Mouse (Mus musculus) lung, postnatal 0 days (tissue): ENCODE data around the gene Ctsh.
"Not testable (repeated sequence)": the region's sequence is repeated elsewhere in the genome, so short reads cannot be mapped to it uniquely, and the experiment has no call there.

Experiments used
- CTCF ChIP-seq: IDR thresholded peaks from 2 replicates; pipeline ENCODE4 v1.5.1; 2016; ENCODE audit warnings: antibody characterized with exemption, mild to moderate bottlenecking
- EP300 ChIP-seq: IDR thresholded peaks from 2 replicates; pipeline ENCODE4 v1.6.1; 2016; ENCODE audit warnings: antibody characterized with exemption, mild to moderate bottlenecking, control low read depth

DNA sequence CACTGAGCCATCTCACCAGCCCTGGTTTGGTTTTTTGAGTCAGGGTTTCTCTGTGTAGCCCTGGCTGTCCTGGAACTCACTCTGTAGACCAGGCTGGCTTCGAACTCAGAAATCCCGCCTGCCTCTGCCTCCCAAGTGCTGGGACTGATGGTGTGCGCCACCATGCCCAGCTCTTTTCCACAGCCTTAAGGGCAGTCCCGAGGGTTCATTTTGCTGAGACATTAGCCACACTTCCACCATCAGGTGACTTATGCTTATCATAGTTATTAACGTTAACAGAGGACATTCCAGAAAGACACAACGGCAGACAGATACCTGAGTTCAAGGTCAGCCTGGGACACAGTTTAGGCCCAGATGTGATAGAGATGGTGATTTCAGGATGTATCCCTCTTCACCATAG is 28.0 kb downstream of the Ctsh start:
- TF ChIP-seq CTCF, EP300: not testable (repeated sequence)
